Mouse (Mus musculus) spleen, adult 2 months (tissue): ENCODE results near the gene Gm20388. TPM values are rescaled to one million over a fixed set of nuclear protein-coding genes. Genes with fewer than 3 reads are reported as not detected.

Experiments
- DNase-seq, 2 experiments: peaks; one replicate each; pipeline versions ENCODE4 v3.0.0 to v3.0.0-alpha.2; 2012 to 2021; ENCODE audit warnings: low spot score in 2 of 2, low read depth in 1 of 2
- H3K27ac ChIP-seq: fragments of 200-500 bp; 2 replicates; pipeline ENCODE4 v1.5.1; 2012; ENCODE audit warnings: low read length, inconsistent platforms; ENCODE audit not compliant: insufficient read depth
- H3K27me3 ChIP-seq: fragments of 200-500 bp; 2 replicates; pipeline ENCODE4 v1.6.1; 2012; ENCODE audit warnings: mild to moderate bottlenecking, moderate library complexity, low read length, inconsistent platforms; ENCODE audit not compliant: control insufficient read depth, insufficient read depth
- H3K36me3 ChIP-seq: fragments of 200-500 bp; 2 replicates; pipeline ENCODE4 v1.6.1; 2012; ENCODE audit warnings: mild to moderate bottlenecking, low read length, inconsistent platforms; ENCODE audit not compliant: control insufficient read depth, insufficient read depth
- H3K4me1 ChIP-seq: fragments of 200-500 bp; 2 replicates; pipeline ENCODE4 v1.6.1; 2011; ENCODE audit warnings: inconsistent platforms; ENCODE audit not compliant: control insufficient read depth, insufficient read depth, insufficient read length
- H3K4me3 ChIP-seq: fragments of 200-500 bp; 2 replicates; pipeline ENCODE4 v1.5.1; 2011; ENCODE audit warnings: mild to moderate bottlenecking, inconsistent platforms; ENCODE audit not compliant: insufficient read depth, insufficient read length; ENCODE audit errors: extremely low read depth
- CTCF ChIP-seq: fragments of 200-500 bp; IDR thresholded peaks from 2 replicates; pipeline ENCODE4 v1.5.1; 2011; ENCODE audit warnings: mild to moderate bottlenecking, inconsistent platforms; ENCODE audit not compliant: insufficient read depth, insufficient read length, insufficient replicate concordance; ENCODE audit errors: extremely low read depth
- POLR2A ChIP-seq: fragments of 200-500 bp; IDR thresholded peaks from 2 replicates; pipeline ENCODE4 v1.6.1; 2011; ENCODE audit warnings: low read depth, low read length, inconsistent platforms
- WGBS: fragments of 180-500 bp; shearing (Covaris S2); methylation state at CpG from one replicate; pipeline ENCODE4 v1.1.7; 2018; 5-methylcytosine and 5-hydroxymethylcytosine counted together
- polyA plus RNA-seq: library from polyadenylated mRNA; depleted of rRNA; stranded (reverse); fragments of >200 nt; gene quantifications from 2 replicates; pipeline ENCODE4 v1.2.3, GENCODE M21; 2012

Gm20388 gene
- polyA plus RNA-seq, 1 experiment, result 26.1 TPM

DNA sequence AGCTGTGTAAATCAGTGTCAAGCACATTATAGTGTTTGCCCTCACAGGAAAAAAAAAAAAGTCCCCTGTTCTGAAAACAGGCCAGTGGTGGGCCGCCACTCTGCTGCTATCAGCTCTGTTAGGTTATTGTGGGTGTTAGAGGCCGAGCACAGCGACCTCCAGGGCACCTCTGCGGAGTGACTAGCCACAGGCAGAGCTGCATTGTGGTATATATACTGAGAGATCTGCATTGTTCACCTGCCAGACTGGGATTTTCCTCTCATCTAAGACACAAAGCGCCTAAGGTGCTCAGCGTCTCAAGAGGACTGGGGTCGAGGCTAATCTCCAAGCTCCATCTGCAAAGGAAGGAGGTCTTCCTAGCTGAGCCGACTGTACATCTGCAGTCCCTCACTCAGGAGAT, 252.7 kb downstream of the Gm20388 start:
- Histone ChIP-seq H3K4me3 (no peak overlapping the region), H3K36me3 (no peaks in the 10 kb centered on the region), H3K27me3 (no peaks in the 10 kb centered on the region), H3K4me1 (no peaks in the 10 kb centered on the region), H3K27ac (no peak overlapping the region)
- WGBS, result 78% methylated on average over 8 of the region's 8 CpGs
- TF ChIP-seq POLR2A (no peak), CTCF (no peak)
- DNase-seq, result no peak

GRCm38 (mm10) chr8:120164026-120164425, 253.4 kb downstream of the Gm20388 start:
- no peaks in the 10 kb centered on the region for H3K27me3 ChIP-seq
- no peak overlapping the region for H3K4me3 ChIP-seq
- 94% methylated on average over 5 of the region's 5 CpGs for WGBS
- no peak for TF ChIP-seq POLR2A
- no peak for TF ChIP-seq CTCF
- no peak for DNase-seq
- no peaks in the 10 kb centered on the region for H3K4me1 ChIP-seq
- no peak overlapping the region for H3K27ac ChIP-seq
- no peaks in the 10 kb centered on the region for H3K36me3 ChIP-seq

DNA sequence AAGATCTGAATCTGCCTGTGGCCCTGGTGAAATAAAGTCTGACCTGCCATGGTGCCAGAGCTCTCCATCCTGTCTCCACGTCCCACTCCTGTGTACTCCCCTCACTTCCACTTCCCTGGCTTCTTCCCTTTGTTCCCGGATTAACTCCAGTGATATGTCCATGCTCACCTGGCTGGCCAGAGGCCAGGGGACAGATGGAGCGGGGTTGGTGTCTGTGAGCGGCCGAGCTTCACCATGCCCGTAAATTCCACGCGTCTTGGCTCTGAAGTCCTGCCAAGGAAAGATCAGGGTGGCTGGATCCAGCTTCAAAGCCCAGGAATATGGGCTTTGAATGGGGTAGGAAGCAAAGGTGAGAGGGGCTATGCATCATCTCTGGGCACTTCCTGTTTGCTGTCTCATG, 256.5 kb downstream of the Gm20388 start:
- no peak overlapping the region for H3K4me3 ChIP-seq
- H3K4me1 ChIP-seq, result no peaks in the 10 kb centered on the region
- no peak overlapping the region for H3K27ac ChIP-seq
- TF ChIP-seq POLR2A, result no peak
- TF ChIP-seq CTCF, result no peak
- no peaks in the 10 kb centered on the region for H3K27me3 ChIP-seq
- no peaks in the 10 kb centered on the region for H3K36me3 ChIP-seq
- DNase-seq, result no peak
- WGBS, result 87% methylated on average over 8 of the region's 8 CpGs

- WGBS, result 39% methylated on average over 5 of the region's 5 CpGs
- no peaks in the 10 kb centered on the region for H3K36me3 ChIP-seq
Observed at GRCm38 (mm10) chr8:120167821-120168220, 257.2 kb downstream of the Gm20388 start.

DNA sequence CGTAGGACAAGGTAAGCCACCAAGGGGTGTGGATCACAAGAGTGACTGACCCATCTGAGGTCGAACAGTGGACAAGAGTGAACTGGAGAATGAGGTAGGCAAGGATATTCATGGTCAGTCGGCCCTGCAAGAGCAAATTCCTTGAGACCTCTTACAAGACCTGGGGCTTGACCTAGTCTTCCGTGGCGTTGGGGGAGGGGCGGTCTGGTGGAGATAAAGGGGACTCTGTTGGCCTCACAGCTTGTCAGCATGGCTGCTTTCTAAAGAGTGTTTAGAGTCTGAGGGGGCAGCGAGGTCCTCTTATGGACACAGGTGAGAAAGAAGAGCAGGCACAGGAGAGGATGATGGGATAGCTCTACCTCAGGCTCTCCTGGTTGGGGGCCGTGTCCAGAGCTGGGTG, 258.5 kb downstream of the Gm20388 start:
- WGBS, result 70% methylated on average over 8 of the region's 8 CpGs
- no peaks in the 10 kb centered on the region for H3K27me3 ChIP-seq
- no peaks in the 10 kb centered on the region for H3K4me1 ChIP-seq
- no peak overlapping the region for H3K27ac ChIP-seq
- H3K4me3 ChIP-seq, result no peak overlapping the region
- no peaks in the 10 kb centered on the region for H3K36me3 ChIP-seq
- no peak for DNase-seq
- no peak for TF ChIP-seq POLR2A
- no peak for TF ChIP-seq CTCF

More at GRCm38 (mm10) chr8:120167821-120168220, 257.2 kb downstream of the Gm20388 start:
- no peak for DNase-seq
- Histone ChIP-seq H3K27me3 (no peaks in the 10 kb centered on the region), H3K4me1 (no peaks in the 10 kb centered on the region), H3K4me3 (no peak overlapping the region), H3K27ac (no peak overlapping the region)
- no peak for TF ChIP-seq POLR2A
- TF ChIP-seq CTCF, result no peak

GRCm38 (mm10) chr8:120173195-120173594, 262.6 kb downstream of the Gm20388 start:
- Histone ChIP-seq H3K27ac (no peak overlapping the region), H3K4me1 (no peaks in the 10 kb centered on the region; the same call in 1 of the 2 replicates), H3K27me3 (no peaks in the 10 kb centered on the region), H3K36me3 (no peaks in the 10 kb centered on the region), H3K4me3 (no peak overlapping the region)
- TF ChIP-seq POLR2A (no peak), CTCF (no peak)
- WGBS, result 88% methylated on average over 1 of the region's 1 CpGs
- no peak for DNase-seq

GRCm38 (mm10) chr8:120174606-120175005, 264.0 kb downstream of the Gm20388 start:
- H3K4me3 ChIP-seq, result no peak overlapping the region
- no peak overlapping the region for H3K27ac ChIP-seq
- H3K4me1 ChIP-seq, result no peaks in the 10 kb centered on the region; the same call in 1 of the 2 replicates
- no peaks in the 10 kb centered on the region for H3K36me3 ChIP-seq
- TF ChIP-seq POLR2A (no peak), CTCF (no peak)
- WGBS, result 72% methylated on average over 18 of the region's 18 CpGs
- no peaks in the 10 kb centered on the region for H3K27me3 ChIP-seq
- no peak for DNase-seq
